In genomic region chr3:105591766-105592165, GRCm38 (mm10) we compare ENCODE assay signal across 17 mouse cellular contexts.
DNase-seq lines count a peak whose midpoint lies in the region; ATAC-seq and TF ChIP-seq lines count a peak whose summit lies in the region.
"Had no signal": no experiment of that assay in that cellular context is flagged by ENCODE, and none has a peak within 500 bp of the region (broad histone marks: within the 10 kb centered on the region; RNA-seq: fewer than 3 reads in every experiment).

No protein-coding gene starts in this region.

- 0 out of 2 replicates have a peak overlapping the region, but pooled peaks have one; percentile 11 for H3K27ac ChIP-seq in cerebellum, adult 2 months (ENCODE audit: insufficient read depth, low read length)
- peak overlapping the region; percentile 64 for H3K27ac ChIP-seq in layer of hippocampus, adult 2 months
- H3K27ac ChIP-seq in midbrain, embryonic 15.5 days, result no peak overlapping the region
- H3K27ac ChIP-seq: embryonic facial prominence, embryonic 10.5 days; embryonic facial prominence, embryonic 12.5 days had no signal

- no peak overlapping the region for H3K4me3 ChIP-seq in cerebellum, adult 2 months (replicated peaks; ENCODE audit: insufficient read depth, low read depth, low read length)
- no peak overlapping the region for H3K4me3 ChIP-seq in layer of hippocampus, adult 2 months
- no peak overlapping the region for H3K4me3 ChIP-seq in midbrain, embryonic 15.5 days
- H3K4me3 ChIP-seq: embryonic facial prominence, embryonic 10.5 days; embryonic facial prominence, embryonic 12.5 days had no signal

- 92% methylated on average over 1 of the region's 1 CpGs for WGBS in cerebellum, adult 2 months
- WGBS in midbrain, embryonic 15.5 days, result 94% methylated on average over 1 of the region's 1 CpGs

- no peaks in the 10 kb centered on the region for H3K27me3 ChIP-seq in cerebellum, adult 2 months (ENCODE audit: control insufficient read depth, insufficient read depth, low read length)
- no peaks in the 10 kb centered on the region for H3K27me3 ChIP-seq in midbrain, embryonic 15.5 days (replicated peaks)
- H3K27me3 ChIP-seq: embryonic facial prominence, embryonic 12.5 days had no signal

- no peak for TF ChIP-seq POLR2A in cerebellum, adult 2 months (IDR thresholded peaks at IDR 0.05; ENCODE audit: borderline replicate concordance, insufficient read depth, low read length)

- H3K36me3 ChIP-seq in midbrain, embryonic 15.5 days (replicated peaks), result no peaks in the 10 kb centered on the region
- H3K36me3 ChIP-seq: embryonic facial prominence, embryonic 10.5 days; embryonic facial prominence, embryonic 12.5 days had no signal

- no peaks in the 10 kb centered on the region for H3K9me3 ChIP-seq in midbrain, embryonic 15.5 days
- H3K9me3 ChIP-seq: embryonic facial prominence, embryonic 10.5 days; embryonic facial prominence, embryonic 12.5 days had no signal

- no peak overlapping the region for H3K4me2 ChIP-seq in midbrain, embryonic 15.5 days
- H3K4me2 ChIP-seq: embryonic facial prominence, embryonic 12.5 days had no signal

- peaks cover 32% of the 10 kb centered on the region for H3K4me1 ChIP-seq in cerebellum, adult 2 months (ENCODE audit: control insufficient read depth, insufficient read depth, low read length)
- peaks cover 16% of the 10 kb centered on the region for H3K4me1 ChIP-seq in midbrain, embryonic 15.5 days
- H3K4me1 ChIP-seq: embryonic facial prominence, embryonic 12.5 days had no signal

- ATAC-seq in frontal cortex, adult (ENCODE audit: low TSS enrichment), result peak; percentile 78
- ATAC-seq in midbrain, embryonic 15.5 days (replicated peaks), result no peak
- ATAC-seq: forebrain, embryonic 14.5 days; forebrain, postnatal 0 days had no signal

- no peak for TF ChIP-seq CTCF in cerebellum, adult 2 months (IDR thresholded peaks at IDR 0.05; ENCODE audit: borderline replicate concordance, insufficient read depth, low read depth, low read length)
- TF ChIP-seq CTCF in layer of hippocampus, adult 2 months (conservative IDR thresholded peaks at IDR 0.05), result no peak

- no peak overlapping the region for H3K9ac ChIP-seq in midbrain, embryonic 15.5 days
- H3K9ac ChIP-seq: embryonic facial prominence, embryonic 12.5 days; forebrain, postnatal 0 days had no signal

- no peak for DNase-seq in cerebellum, adult 2 months
- no peak for DNase-seq in cerebellum, postnatal 36 days
- DNase-seq in frontal cortex, postnatal 10 days (ENCODE audit: low spot score in 2 of 2), result no peak
- DNase-seq in layer of hippocampus, adult 2 months (ENCODE audit: low spot score in 2 of 2), result no peak
- no peak for DNase-seq in layer of hippocampus, postnatal 25 days (ENCODE audit: extremely low spot score in 1 of 2, low spot score in 1 of 2)
- DNase-seq in brain, adult 2 months (ENCODE audit: low read depth, low spot score), result peak; percentile 59
- DNase-seq: adrenal gland, adult 2 months; adrenal gland, postnatal 10 days; adrenal gland, postnatal 25 days; cerebellum, adult 8-10 months; cerebellum, postnatal 14 days; forebrain, postnatal 0 days had no signal
